Mouse (Mus musculus) right cerebral cortex, postnatal 36 days (tissue): ENCODE results near the gene Acsf3.

Experiments
- DNase-seq, 2 experiments: peaks; one replicate each; pipeline ENCODE4 v3.0.0; 2022; ENCODE audit warnings: low spot score in 2 of 2, mixed read lengths in 1 of 2

Acsf3 gene

GRCm38 (mm10) chr8:122775285-122776155 lies at the start of gene Acsf3:
Gene Acsf3 (plus strand): TSS chr8:122775486.
- peak in 1 of 2 experiments; percentile 51 for DNase-seq

GRCm38 (mm10) chr8:122726789-122727188 lies 48.5 kb upstream of the Acsf3 start:
- DNase-seq = no peak

DNA sequence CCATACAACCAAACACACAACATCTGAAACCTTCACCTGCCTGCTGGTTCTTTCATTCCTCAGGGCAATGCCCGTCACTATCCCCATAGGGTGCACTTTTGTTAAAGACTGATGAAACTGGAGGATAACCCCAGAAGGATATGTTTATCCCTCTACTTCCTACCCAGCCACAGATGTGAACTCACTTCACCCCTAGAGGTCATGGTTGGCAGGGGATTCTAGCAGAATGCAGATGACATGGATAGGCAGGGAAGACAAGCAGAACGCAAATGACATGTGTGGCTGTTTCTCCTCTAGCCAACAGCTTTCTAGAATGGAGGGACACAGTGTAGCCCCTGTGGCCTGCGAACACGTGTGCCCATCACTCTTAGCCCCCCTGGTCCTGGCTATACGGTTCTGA lies 47.9 kb upstream of the Acsf3 start:
- no peak for DNase-seq

DNA sequence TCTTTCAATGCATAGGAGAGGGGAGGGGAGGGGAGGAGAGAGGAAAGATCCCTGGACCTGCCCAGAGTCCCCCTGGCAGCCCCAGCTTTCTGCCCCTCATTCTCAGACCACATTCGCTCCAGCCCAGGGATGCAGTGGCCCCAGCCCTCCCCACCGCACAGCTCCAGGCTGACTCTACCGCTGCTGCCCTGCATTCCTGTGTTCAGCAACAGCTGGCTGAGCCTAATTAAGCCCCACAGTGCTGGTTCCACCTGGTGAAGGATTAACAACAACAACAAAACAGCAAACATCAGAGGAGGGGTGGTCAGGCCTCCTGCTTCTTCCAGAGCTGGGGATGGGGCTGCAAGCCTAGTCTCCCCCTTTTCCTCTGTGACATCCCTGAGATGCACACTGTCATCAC lies 46.7 kb upstream of the Acsf3 start:
- no peak for DNase-seq

DNA sequence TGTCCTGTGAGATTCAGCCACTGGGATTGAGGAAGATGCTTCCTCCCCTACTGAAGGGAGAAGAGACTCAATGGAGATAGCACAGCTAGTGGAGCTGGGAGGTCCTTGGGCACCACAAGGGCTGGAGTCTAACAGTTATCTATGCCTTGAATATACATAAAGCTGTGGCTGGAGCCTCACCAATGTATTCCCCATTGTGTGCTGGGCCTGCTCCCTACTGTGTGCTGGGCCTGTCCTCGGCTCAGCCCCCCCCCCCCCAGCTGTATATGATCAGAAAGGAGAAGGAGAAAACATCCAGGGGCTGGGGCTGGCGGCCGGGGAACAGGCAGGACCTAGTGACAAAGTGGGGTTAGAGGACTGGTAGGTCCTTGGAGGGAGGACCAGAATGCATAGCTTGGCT lies 40.2 kb upstream of the Acsf3 start:
- no peak for DNase-seq

DNA sequence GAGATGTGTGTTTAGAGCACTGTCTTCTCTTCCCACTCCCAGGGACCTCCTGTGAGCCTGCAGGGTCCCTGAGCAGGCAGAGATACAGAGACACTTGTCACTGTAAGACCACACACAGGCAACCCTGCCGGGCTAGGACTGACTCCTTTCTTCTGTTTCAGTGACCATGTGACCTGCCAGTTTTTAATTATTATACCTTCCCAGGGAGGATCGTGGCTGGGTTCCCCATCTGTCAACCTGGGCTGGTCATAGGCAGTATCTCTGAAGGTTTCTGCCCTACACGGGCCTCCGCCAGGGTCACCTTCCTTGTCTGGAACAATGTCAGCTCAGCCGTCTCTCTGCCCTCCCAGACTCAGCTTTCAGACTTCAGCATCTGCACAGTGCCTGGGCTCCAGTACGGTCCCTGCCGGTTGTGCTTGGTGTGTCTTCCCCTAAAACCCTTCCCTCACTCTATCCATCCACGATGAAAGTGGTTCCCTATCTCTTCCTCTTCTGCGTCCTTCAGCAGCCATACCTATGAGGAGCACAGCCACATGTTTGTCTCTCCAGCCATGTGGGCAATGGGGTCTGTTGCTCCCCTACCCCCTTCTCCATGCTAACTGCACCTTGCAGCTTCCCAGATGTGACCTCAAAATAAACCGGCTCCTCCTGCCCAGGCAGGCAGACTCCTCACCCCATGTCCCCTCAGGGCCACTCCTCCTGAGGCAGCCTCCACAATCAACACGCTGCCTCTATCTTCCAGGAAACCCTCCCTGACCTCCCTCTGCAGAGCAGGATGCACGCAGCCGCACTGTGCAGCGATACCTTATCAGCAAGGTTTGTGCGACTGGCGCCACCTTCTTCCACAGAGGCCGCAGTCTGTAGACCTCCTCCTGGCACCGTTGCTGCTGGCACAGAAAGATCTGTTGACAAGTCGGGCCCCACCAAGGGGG lies 39.5 kb upstream of the Acsf3 start:
- no peak for DNase-seq

DNA sequence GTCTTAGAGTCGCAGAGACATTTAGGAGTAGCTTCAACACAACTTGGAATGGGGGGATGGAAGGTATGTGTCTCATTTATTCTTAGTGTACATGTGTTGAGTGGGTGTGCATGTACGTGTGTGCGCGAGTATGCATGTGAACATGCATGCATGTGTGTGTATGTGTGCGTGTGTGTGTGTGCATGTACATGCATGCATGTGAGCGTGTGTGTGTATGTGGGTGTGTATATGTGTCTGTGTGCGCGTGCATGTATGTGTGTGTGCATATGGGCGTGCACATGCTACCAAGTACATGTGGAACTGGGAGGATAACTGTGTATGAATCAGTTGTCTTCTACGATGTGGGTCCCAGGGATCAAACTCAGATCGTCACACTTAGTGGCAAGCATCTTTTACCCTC lies 38.7 kb upstream of the Acsf3 start:
- no peak for DNase-seq

- DNase-seq = no peak
These were observed 38.2 kb upstream of the Acsf3 start for GRCm38 (mm10) chr8:122737071-122737470.

DNA sequence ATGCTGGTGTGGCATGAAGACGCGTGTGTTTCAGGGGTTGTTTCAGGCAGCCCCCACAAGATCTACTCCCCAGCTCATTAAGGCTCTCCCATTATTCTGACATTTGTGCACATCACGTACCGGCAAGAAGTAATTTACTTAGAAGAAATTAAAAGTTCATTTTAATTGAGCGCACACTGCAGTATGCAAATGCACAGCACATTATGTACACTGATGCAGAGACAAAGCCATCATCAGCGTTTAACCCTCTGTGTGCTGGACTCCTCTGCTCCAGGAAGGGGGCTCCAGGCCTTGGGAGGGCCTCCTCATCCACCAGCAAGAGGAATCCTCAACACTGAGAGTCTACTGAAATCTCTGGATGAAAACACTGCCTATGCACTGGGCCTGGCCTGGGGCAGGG lies 37.4 kb upstream of the Acsf3 start:
- DNase-seq = no peak

GRCm38 (mm10) chr8:122739102-122739725 lies 36.1 kb upstream of the Acsf3 start:
- no peak for DNase-seq

- no peak for DNase-seq
These were observed 32.8 kb upstream of the Acsf3 start for GRCm38 (mm10) chr8:122742471-122742870.

GRCm38 (mm10) chr8:122745022-122745749 lies 30.1 kb upstream of the Acsf3 start:
- no peak for DNase-seq

GRCm38 (mm10) chr8:122745750-122746275 lies 29.5 kb upstream of the Acsf3 start:
- no peak for DNase-seq

DNA sequence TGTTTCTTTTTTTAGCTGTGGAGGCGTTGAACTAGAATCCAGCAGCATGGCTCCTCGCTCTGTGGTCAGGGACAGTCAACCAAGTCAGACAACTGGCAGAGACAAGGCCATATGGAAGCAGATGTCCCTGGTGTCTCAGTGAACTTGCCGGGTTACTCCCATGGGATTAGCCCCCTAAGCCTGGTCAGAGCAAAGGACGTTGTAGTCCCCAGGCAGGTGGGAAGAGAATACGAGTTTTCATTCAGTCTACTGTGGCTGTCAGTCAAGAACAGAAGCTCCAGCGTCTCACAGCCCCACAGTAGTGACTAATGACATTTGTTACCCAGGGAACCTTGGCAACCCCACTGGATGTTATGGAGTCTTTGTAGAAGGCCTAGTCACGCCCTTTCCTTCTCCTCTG lies 28.8 kb upstream of the Acsf3 start:
- DNase-seq = no peak

DNA sequence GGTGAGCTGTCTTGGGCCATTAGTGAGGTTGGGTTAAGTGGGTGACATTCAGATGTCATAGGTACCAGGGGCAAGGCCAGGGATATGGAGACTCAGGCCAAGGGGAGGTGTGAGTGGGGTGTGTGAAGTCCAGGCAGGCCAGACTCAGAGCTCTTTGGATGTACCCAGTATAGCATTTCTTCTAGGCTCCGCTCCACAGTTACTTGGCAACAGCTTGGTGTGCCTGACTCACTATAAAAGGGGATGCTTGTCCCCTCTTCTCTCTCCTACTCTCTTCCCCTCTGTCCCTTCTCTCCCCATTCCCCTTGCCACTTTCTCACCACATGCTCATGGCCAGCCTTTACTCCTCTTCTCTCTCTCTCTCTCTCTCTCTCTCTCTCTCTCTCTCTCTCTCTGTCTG lies 27.5 kb upstream of the Acsf3 start:
- no peak for DNase-seq

DNA sequence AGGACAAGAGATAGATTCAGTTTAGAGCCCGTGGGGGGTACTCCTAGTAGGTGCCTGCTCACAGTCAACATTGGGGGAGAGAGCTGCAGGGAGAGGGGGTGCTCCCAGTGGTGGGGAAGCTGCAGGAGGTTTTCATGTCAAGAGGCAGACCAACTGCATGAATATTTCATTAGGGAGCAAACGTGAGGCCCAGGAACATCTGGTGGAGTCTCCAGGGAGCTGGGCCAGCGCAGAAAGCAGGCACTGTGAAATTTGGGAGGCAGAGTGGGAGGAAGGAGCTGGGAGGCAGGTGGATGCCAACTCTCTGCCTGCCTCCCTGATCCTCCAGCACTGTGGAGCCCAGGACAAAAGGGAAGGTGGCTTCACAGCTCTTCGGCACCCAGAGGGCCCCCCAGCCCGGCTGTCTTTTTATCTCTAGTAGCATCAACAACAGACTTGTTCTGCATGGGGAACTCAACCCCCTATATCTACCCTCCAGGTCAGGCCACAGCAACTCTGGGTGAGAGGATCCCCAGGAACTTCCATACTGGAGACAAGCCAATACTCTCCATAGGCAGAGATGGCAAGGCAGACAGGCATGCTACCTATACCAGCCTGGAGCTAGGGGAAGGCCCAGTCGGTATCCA lies 25.8 kb upstream of the Acsf3 start:
- DNase-seq = no peak

DNA sequence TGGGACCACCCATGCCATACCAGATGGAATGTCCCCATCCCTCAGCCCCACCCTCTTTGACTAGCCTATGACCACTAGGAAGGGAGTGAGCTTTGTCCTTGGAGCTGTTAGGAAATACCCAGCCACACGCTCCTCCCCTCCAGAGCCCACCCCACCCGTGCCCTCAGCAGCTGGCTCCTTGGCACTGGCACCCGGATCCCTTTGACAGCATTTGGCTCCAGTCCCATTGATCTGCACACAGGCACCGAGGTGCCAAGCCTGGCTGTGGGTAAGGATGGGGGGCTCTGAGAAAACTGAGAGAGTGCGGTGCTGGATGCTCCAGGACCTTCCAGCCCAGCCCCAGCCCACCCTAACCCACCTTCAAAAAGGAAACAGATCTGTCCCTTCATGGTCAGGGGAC lies 23.9 kb upstream of the Acsf3 start:
- DNase-seq = no peak

DNA sequence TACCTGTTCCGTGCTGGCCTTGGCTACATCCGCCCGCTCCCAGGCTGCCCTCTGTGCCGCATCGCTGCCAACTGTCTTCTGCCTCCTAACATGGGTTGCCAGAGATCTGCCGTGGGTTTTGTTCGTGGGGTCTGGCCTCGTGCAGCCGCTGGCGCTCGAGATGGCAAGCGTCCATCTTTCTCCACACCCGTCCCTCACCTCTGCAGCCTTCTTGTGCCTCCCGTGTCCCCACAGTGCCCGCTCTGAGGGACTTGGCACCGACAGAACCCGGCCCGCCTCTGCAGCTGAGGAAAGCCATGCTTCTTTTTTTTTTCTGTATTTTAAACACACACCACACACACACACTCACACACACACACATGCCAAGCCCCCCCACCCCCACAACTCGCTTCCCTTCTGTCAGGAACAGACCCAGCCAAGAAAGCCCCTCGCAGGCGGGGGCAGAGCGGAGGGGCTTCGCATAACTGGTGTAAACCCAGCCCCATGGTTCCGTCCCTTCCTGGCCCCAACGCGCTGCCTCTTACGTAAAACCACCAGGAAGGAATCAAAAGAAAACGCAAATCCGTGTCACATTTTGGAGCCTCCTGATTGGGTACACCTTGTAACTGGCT lies 23.1 kb upstream of the Acsf3 start:
- peak; percentile 65 to 77 for DNase-seq

DNA sequence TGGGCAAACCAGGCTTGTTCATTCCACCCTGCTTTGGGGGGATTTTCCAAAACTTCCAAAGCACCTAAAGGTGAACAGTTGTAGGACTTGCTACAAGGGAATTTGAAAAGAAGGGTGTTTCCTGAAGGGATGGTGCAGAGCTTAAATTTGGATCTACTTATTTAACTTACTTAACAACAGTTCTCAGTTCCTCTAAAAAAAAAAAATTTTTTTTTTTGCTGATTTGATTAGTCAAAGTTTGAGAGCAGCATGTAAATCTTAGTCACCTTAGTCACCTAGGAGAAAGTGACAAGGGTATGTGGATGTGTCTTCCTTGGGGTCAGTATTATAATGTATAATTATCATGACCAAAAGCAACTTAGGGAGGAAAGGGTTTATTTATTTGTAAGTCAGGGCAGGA lies 16.7 kb upstream of the Acsf3 start:
- no peak for DNase-seq

DNA sequence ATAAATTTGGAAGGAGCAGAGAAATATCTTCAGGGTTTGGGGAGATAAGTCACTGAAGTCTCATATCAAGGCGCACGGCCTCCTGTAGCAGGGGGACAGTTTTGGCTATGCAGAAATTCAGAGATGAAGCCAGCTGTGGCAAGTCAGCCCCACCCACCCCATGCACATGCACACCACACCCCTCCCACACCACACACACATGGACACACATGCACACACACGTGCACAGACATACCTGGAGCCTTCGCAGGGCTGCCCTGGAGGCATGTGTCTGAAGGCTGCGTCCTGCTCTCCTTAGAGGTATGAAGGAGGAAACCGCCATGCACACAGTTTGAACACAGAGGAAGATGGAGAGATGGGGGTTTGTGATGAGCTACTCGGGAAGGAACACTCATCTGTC lies 15.2 kb upstream of the Acsf3 start:
- DNase-seq = no peak
